Mouse (Mus musculus): ENCODE results near the gene March10.

GRCm38 (mm10) chr11:105457041-105457440 lies 506 bp upstream of the March10 start:
- TF ChIP-seq FLI1 (IDR thresholded peaks at IDR 0.05; ENCODE audit: low read length) (no peak), GATA1 (IDR thresholded peaks at IDR 0.05; ENCODE audit: borderline replicate concordance, low read length) (no peak)

All from megakaryocyte, embryonic 14.5 days (primary cell).